ENCODE assay signal across 10 mouse cellular contexts in genomic region chr17:71039851-71040581, GRCm38 (mm10). TPM values are rescaled to one million over a fixed set of nuclear protein-coding genes. Genes with fewer than 3 reads are reported as not detected.
DNase-seq lines count a peak whose midpoint lies in the region; ATAC-seq lines count a peak whose summit lies in the region.
"Had no signal": no experiment of that assay in that cellular context is flagged by ENCODE, and none has a peak within 500 bp of the region (broad histone marks: within the 10 kb centered on the region; RNA-seq: fewer than 3 reads in every experiment).

No protein-coding gene starts in this region.

- H3K4me2 ChIP-seq in neural tube, embryonic 15.5 days = no peak overlapping the region
- H3K4me2 ChIP-seq in forebrain, embryonic 15.5 days (replicated peaks) = no peak overlapping the region
- H3K4me2 ChIP-seq in neural tube, embryonic 13.5 days = no peak overlapping the region
- H3K4me2 ChIP-seq: lung, embryonic 14.5 days had no signal

- intact Hi-C loops in gastrocnemius, postnatal 36 days (cut with DNase I) = loop anchor here (5.0 kb wide), 1 partner anchor 38 kb away; the partner anchor contains the start of genes Myl12a and Myom1

- H3K27ac ChIP-seq in neural tube, embryonic 15.5 days (replicated peaks) = no peak overlapping the region
- H3K27ac ChIP-seq in forebrain, embryonic 15.5 days (replicated peaks) = no peak overlapping the region
- H3K27ac ChIP-seq in neural tube, embryonic 13.5 days (replicated peaks) = no peak overlapping the region

- no peaks in the 10 kb centered on the region for H3K9me3 ChIP-seq in neural tube, embryonic 15.5 days (replicated peaks)
- H3K9me3 ChIP-seq in forebrain, embryonic 15.5 days = no peaks in the 10 kb centered on the region
- no peaks in the 10 kb centered on the region for H3K9me3 ChIP-seq in neural tube, embryonic 13.5 days

- no peak for ATAC-seq in neural tube, embryonic 15.5 days (ENCODE audit: low FRiP score)
- peak; percentile 64 for ATAC-seq in forebrain, embryonic 15.5 days (replicated peaks)
- peak; percentile 56 for ATAC-seq in neural tube, embryonic 13.5 days (ENCODE audit: low read depth)

- WGBS in neural tube, embryonic 15.5 days = 21% methylated on average over 12 of the region's 12 CpGs
- 13% methylated on average over 12 of the region's 12 CpGs for WGBS in forebrain, embryonic 15.5 days
- 20% methylated on average over 12 of the region's 12 CpGs for WGBS in neural tube, embryonic 13.5 days

- peak; percentile 51 for DNase-seq in neural tube, embryonic 10.5 days (ENCODE audit: extremely low spot score, low spot score)
- peak; percentile 50 to 67 for DNase-seq in kidney, postnatal 4 days
- DNase-seq in thymus, postnatal 14 days = no peak
- no peak for DNase-seq in gastrocnemius, postnatal 36 days
- DNase-seq in spleen, postnatal 36 days (ENCODE audit: low spot score in 2 of 2) = no peak
- DNase-seq: cerebellum, postnatal 10 days; lung, embryonic 14.5 days had no signal

- no peak overlapping the region for H3K4me3 ChIP-seq in neural tube, embryonic 15.5 days (replicated peaks)
- no peak overlapping the region for H3K4me3 ChIP-seq in forebrain, embryonic 15.5 days
- no peak overlapping the region for H3K4me3 ChIP-seq in neural tube, embryonic 13.5 days

- no peaks in the 10 kb centered on the region for H3K36me3 ChIP-seq in neural tube, embryonic 15.5 days
- H3K36me3 ChIP-seq in forebrain, embryonic 15.5 days = no peaks in the 10 kb centered on the region
- H3K36me3 ChIP-seq in neural tube, embryonic 13.5 days = no peaks in the 10 kb centered on the region

- no peak overlapping the region for H3K9ac ChIP-seq in neural tube, embryonic 15.5 days (replicated peaks)
- no peak overlapping the region for H3K9ac ChIP-seq in forebrain, embryonic 15.5 days (replicated peaks)
- no peak overlapping the region for H3K9ac ChIP-seq in neural tube, embryonic 13.5 days
- H3K9ac ChIP-seq: lung, embryonic 14.5 days had no signal

- H3K4me1 ChIP-seq in neural tube, embryonic 15.5 days = peaks cover 9% of the 10 kb centered on the region; the same call in 1 of the 2 replicates
- H3K4me1 ChIP-seq in forebrain, embryonic 15.5 days = peaks cover 8% of the 10 kb centered on the region
- H3K4me1 ChIP-seq in neural tube, embryonic 13.5 days (replicated peaks) = peaks cover 10% of the 10 kb centered on the region

- no peaks in the 10 kb centered on the region for H3K27me3 ChIP-seq in neural tube, embryonic 15.5 days (replicated peaks)
- no peaks in the 10 kb centered on the region for H3K27me3 ChIP-seq in forebrain, embryonic 15.5 days
- H3K27me3 ChIP-seq in neural tube, embryonic 13.5 days = no peaks in the 10 kb centered on the region

RNA-seq across cellular contexts. Expression of gene Myl12a, which starts 37.3 kb away (rescaled TPM):
- 103 and 187 TPM in 2 replicates for polyA plus RNA-seq in neural tube, embryonic 15.5 days (2015; fragmentation: Nextera tagmentation; extraction: Ambion mirVana)
- polyA plus RNA-seq in forebrain, embryonic 15.5 days (2015; fragmentation: Nextera tagmentation; extraction: Ambion mirVana) = 125 and 139 TPM in 2 replicates
- polyA plus RNA-seq in neural tube, embryonic 13.5 days (2015; fragmentation: Nextera tagmentation; extraction: Ambion mirVana) = 171 and 203 TPM in 2 replicates
- 100 to 1,000 TPM; 295 to 502 TPM for total RNA-seq in gastrocnemius, postnatal 36 days (2021)

RNA-seq across cellular contexts. Expression of gene Myom1, which starts 37.6 kb away (rescaled TPM):
- polyA plus RNA-seq in neural tube, embryonic 15.5 days (2015; fragmentation: Nextera tagmentation; extraction: Ambion mirVana) = 3.3 and 3.6 TPM in 2 replicates
- polyA plus RNA-seq in forebrain, embryonic 15.5 days (2015; fragmentation: Nextera tagmentation; extraction: Ambion mirVana) = 1.3 and 1.7 TPM in 2 replicates
- 1.7 and 2.8 TPM in 2 replicates for polyA plus RNA-seq in neural tube, embryonic 13.5 days (2015; fragmentation: Nextera tagmentation; extraction: Ambion mirVana)
- 1,000 to 10,000 TPM; 1,200 to 1,249 TPM for total RNA-seq in gastrocnemius, postnatal 36 days (2021)

Comparison
In these comparisons a context has a peak if more than half of its experiments do, and no peak if none do; other contexts are left out.
1. DNase-seq: peak in neural tube, embryonic 10.5 days (single experiment) and kidney, postnatal 4 days (2 of 2); none in thymus, postnatal 14 days (single experiment), gastrocnemius, postnatal 36 days (0 of 2) and spleen, postnatal 36 days (0 of 2).